ENCODE assay signal across 10 mouse cellular contexts in genomic region chr13:97523523-97524412, GRCm38 (mm10).
A peak's percentile ranks its signal among the peaks of the same experiment; 100 is the strongest.
DNase-seq lines count a peak whose midpoint lies in the region; ATAC-seq lines count a peak whose summit lies in the region.
"Had no signal": no experiment of that assay in that cellular context is flagged by ENCODE, and none has a peak within 500 bp of the region (broad histone marks: within the 10 kb centered on the region; RNA-seq: fewer than 3 reads in every experiment).

No protein-coding gene starts in this region.

- H3K9ac ChIP-seq in kidney, embryonic 15.5 days = no peak overlapping the region
- 0 out of 2 replicates have a peak overlapping the region, but pooled peaks have one; percentile 18 for H3K9ac ChIP-seq in neural tube, embryonic 15.5 days (replicated peaks)

- peak; percentile 61; the same call in 1 of the 2 replicates for ATAC-seq in kidney, embryonic 15.5 days (replicated peaks; ENCODE audit: low FRiP score)
- peak; percentile 33 for ATAC-seq in neural tube, embryonic 15.5 days (ENCODE audit: low FRiP score)
- ATAC-seq in cerebellum, adult (ENCODE audit: insufficient number of reproducible peaks, low FRiP score, low TSS enrichment) = no peak

- WGBS in kidney, embryonic 15.5 days = 25% methylated on average over 19 of the region's 19 CpGs
- WGBS in neural tube, embryonic 15.5 days = 14% methylated on average over 19 of the region's 19 CpGs

- intact Hi-C loops in heart, postnatal 25 days (cut with DNase I) = no loop called here
- intact Hi-C loops in gastrocnemius, postnatal 14 days (cut with DNase I; ENCODE audit: low total_unique reads) = no loop called here

- H3K36me3 ChIP-seq in kidney, embryonic 15.5 days = no peaks in the 10 kb centered on the region
- H3K36me3 ChIP-seq in neural tube, embryonic 15.5 days = no peaks in the 10 kb centered on the region

- H3K4me3 ChIP-seq in kidney, embryonic 15.5 days (replicated peaks) = no peak overlapping the region
- H3K4me3 ChIP-seq in neural tube, embryonic 15.5 days (replicated peaks) = no peak overlapping the region
- H3K4me3 ChIP-seq: megakaryocyte, embryonic 14.5 days had no signal

- peak overlapping the region; percentile 30 for H3K4me2 ChIP-seq in kidney, embryonic 15.5 days
- H3K4me2 ChIP-seq in neural tube, embryonic 15.5 days = peak overlapping the region; percentile 11

- H3K27ac ChIP-seq in kidney, embryonic 15.5 days = peak overlapping the region; percentile 60
- H3K27ac ChIP-seq in neural tube, embryonic 15.5 days (replicated peaks) = peak overlapping the region; percentile 69

- H3K27me3 ChIP-seq in kidney, embryonic 15.5 days = no peaks in the 10 kb centered on the region
- H3K27me3 ChIP-seq in neural tube, embryonic 15.5 days (replicated peaks) = no peaks in the 10 kb centered on the region

- H3K9me3 ChIP-seq in kidney, embryonic 15.5 days (replicated peaks) = no peaks in the 10 kb centered on the region
- H3K9me3 ChIP-seq in neural tube, embryonic 15.5 days (replicated peaks) = no peaks in the 10 kb centered on the region

- peak; percentile 90 for DNase-seq in heart, adult 11 months
- DNase-seq in heart, postnatal 25 days (ENCODE audit: low spot score) = no peak
- peak; percentile 52 for DNase-seq in forelimb bud, embryonic 11.5 days (ENCODE audit: low read depth, low spot score)
- no peak for DNase-seq in gastrocnemius, postnatal 14 days
- DNase-seq in ovary, postnatal 36 days (ENCODE audit: low spot score) = no peak
- DNase-seq: cerebellum, adult 11 months had no signal

- peaks cover 28% of the 10 kb centered on the region for H3K4me1 ChIP-seq in kidney, embryonic 15.5 days
- peaks cover 33% of the 10 kb centered on the region for H3K4me1 ChIP-seq in neural tube, embryonic 15.5 days
- H3K4me1 ChIP-seq: megakaryocyte, embryonic 14.5 days had no signal

Comparison
In these comparisons a context has a peak if more than half of its experiments do, and no peak if none do; other contexts are left out.
1. DNase-seq: peak in heart, adult 11 months (single experiment) and forelimb bud, embryonic 11.5 days (single experiment); none in heart, postnatal 25 days (single experiment), gastrocnemius, postnatal 14 days (single experiment) and ovary, postnatal 36 days (single experiment).